Mouse (Mus musculus): ENCODE measurements at regions not wholly inside any gene's neighbourhood (a gene's known extent, or its start where the extent isn't known, plus 50 kb on each side); places are given as distances from the start of the nearest gene placed in this dataset.

- TF ChIP-seq USF1 (IDR thresholded peaks at IDR 0.05; ENCODE audit: low read depth, low read length) (no peak), CTCF (IDR thresholded peaks at IDR 0.05 in 2 of 3, conservative IDR thresholded peaks at IDR 0.05 in 1 of 3; ENCODE audit: control insufficient read depth in 1 of 3, insufficient read depth in 1 of 3, low read depth in 2 of 3, low read length in 3 of 3, poor library complexity in 1 of 3, severe bottlenecking in 1 of 3) (no peak), GATA1 (IDR thresholded peaks at IDR 0.05; ENCODE audit: low read depth, low read length) (no peak)
These were observed 520.6 kb upstream of the Ercc4 start for GRCm38 (mm10) chr16:12588889-12589288.
